Mouse (Mus musculus) ZHBTc4 (cell line): Measurements from ENCODE around the gene Bche.

Experiments used
- DNase-seq: peaks from one replicate; pipeline ENCODE4 v3.0.0-alpha.2; 2011; ENCODE audit warnings: low read depth, low spot score

Bche gene

GRCm38 (mm10) chr3:73708410-73708714 is at the start of gene Bche:
Gene Bche, minus strand, starts transcription at chr3:73708415.
- no peak for DNase-seq

DNA sequence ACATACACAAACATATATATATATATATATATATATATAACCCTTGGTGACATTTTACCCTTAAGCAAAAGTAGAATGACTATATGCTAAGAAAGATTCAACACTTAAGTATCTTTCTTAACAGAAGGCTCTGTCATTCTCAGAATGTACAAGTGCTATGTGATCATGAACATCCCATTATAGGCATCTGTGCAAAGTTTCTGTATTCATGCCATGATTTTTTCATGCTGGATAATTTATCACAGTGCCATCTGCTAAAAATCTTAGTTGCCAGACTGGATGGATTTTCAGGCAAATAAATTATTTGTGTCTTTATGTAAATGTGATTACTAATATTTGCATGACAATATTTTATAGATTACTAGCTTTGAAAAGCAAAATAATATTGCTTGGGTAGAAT is 33.8 kb upstream of the Bche start:
- DNase-seq = no peak

- peak; percentile 44 for DNase-seq
These were observed 23.5 kb upstream of the Bche start for GRCm38 (mm10) chr3:73731677-73732076.

DNA sequence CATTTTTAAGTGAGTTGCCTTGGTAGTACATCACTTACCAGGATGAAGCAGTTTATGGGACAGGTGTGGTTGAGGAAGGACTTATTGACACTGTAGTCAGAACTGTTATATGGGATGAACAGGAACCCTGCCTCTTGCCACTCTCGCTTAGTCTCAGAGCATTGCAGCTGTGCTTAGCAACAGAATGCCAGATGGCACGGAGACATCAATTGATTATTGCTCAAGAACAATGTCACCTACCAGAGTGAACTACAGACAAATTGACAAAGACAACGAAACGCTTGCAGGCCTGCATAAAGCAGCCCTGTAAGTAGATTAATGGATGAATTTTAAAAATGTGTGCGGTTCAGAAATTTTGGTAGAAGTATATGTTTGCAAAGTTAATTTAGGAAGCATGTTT is 21.3 kb upstream of the Bche start:
- no peak for DNase-seq

- DNase-seq = no peak
These were observed 17.5 kb upstream of the Bche start for GRCm38 (mm10) chr3:73725711-73726110.

DNA sequence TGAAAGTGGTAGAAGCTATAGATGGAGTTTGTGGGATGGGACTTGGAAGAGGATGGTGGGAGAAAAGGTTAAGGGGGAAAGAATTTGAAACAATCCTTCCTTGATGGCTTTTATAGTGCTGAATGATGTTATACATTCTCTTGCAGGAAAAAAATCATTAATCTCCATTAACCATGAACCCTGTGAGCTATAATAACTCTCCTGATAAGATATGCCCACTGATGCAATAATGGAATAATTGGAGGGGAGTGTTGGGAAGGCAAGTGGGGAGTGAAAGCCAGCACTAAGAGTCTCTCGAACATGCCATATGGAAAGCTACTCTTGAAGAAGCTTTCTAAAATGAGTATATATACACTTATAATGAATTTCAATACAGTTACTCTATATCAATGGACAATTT is 16.7 kb upstream of the Bche start:
- DNase-seq = no peak

DNA sequence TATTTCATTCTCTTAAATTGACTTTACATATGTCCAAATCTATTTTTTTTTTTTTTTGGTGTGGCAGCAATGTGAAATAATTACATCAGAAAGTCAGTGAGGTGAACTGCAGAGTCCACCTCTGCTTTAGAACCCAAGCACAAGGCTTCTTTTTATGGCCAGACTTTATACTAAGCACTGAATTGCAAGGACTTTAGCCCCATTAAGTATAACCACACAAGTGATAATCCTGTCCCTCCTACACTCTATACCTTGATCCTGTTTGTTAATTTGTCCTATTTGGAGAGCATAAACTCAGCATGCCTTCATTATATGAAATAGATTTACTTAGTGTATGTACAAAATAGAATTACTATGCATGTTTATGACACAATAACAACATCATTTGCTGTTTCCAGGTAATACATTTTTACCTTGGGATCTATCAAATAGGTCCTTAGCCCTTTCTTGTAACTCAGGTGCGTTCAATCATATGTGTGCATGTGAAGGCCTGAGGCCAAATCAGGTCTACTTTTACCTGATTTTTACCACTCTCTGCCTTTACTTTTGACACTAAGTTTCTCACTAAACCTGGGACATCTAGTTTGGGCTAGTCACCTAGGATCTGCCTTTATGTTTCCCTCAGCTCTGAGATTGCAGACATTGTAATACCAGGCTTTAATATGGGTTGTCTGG is 9.5 kb upstream of the Bche start:
- no peak for DNase-seq

- peak; percentile 3 for DNase-seq
These were observed 1.7 kb upstream of the Bche start for GRCm38 (mm10) chr3:73709871-73710270.

GRCm38 (mm10) chr3:73707461-73708409 is 480 bp downstream of the Bche start:
- peak; percentile 87 for DNase-seq

- DNase-seq = no peak
These were observed 1.7 kb downstream of the Bche start for GRCm38 (mm10) chr3:73706544-73706943.

- DNase-seq = no peak
These were observed 9.3 kb downstream of the Bche start for GRCm38 (mm10) chr3:73698889-73699288.

DNA sequence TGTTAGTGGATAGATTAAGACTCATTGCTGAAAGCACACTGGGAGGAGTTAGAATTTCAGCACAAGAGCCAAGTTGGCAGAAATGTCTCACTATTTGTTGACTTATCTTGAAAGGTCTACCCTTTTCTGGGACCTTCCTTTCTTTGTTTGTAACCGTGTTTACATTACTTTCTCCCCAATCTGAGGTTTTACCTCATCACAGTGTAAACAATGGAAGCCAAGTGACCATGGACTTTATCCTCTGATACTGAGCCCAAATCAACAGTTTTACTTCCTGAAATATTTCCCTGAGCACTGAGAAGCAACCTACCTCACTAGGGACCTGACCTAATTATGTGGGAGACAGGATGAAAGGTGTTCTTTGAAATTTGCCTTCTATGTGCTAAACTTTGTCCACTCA is 34.9 kb downstream of the Bche start:
- no peak for DNase-seq

GRCm38 (mm10) chr3:73668172-73668571 is 40.0 kb downstream of the Bche start:
- DNase-seq = no peak

DNA sequence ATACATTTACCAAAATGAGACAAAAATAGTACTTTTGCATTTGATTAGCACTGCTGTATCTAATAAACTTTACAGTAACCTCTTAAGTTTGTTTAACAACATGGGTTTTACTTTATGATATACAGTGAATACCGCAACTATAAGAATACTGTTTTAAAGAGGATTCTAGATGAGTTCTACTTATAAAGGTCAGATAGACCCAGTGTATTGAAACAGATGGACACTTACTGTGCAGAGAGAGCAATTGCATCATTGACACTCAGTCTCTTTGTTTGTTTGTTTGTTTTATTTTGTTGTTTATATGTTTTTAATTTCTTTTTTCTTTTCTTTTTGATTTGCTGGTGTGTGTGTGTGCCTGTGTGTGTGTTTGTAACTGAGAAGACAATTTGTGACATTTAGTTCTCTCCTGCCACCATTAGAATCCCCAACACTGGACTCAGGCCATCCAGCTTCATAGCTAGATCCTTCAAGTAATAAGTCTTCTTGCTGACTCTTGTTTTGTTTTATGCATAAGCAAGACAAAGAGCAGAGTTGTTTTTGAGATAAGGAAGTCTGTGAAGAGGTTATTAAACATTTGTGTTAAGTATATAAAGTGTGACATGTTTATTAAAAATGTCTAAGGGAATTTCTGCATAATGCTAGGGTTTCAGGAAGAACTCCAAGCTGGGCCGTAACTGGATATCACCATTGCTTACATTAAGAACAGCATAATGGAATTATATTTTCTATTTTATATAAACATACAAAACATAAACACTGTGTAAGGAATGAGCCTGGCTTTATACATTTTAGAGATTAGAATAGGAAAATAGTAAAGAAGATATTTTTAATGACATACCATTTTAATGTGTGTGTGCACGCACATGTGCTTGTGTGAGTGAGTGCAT is 40.7 kb downstream of the Bche start:
- DNase-seq = no peak

DNA sequence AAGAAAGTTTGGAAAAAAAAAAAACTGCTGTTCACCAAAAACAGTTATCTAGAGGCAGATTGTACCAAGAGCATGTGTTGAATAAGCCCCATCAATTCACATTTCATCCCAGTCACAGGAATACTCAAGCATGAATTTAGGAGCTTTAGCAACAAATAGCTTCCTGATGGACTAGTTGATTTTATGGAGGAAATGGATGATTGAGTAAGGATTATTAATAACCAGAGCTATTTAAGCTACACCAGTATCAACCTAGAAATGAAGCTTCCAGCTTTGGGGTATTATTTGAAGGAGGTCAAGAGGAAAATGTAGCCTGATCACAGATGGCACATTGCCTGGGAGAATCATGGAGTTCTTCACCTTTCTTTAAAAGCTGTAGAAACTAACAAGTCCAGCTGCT is 57.9 kb downstream of the Bche start:
- DNase-seq = no peak

DNA sequence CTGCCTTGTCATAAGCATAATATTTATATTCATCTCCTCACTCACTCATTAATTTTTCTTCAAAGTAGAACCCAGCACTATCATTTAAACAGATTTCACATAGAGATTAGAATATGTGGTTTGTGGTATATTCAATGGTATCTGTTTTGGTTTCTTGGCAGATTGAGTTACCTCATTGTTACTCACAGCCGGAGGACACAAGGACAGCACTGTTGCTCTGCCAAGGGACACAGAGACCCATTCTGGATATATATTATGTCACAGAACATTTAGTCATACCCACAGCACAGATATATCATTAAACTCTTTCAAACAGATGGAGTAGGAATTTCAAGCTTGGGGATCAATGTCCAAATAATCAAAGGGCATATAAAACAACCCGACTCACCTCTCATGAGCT is 61.2 kb downstream of the Bche start:
- no peak for DNase-seq

- DNase-seq = no peak
These were observed 96.8 kb downstream of the Bche start for GRCm38 (mm10) chr3:73611421-73611820.

GRCm38 (mm10) chr3:73591757-73592533 is 116.3 kb downstream of the Bche start:
- DNase-seq = no peak
